Mouse (Mus musculus) limb, embryonic 14.5 days (tissue): Measurements from ENCODE around the gene Afdn. TPM values are rescaled to one million over a fixed set of nuclear protein-coding genes. Genes with fewer than 3 reads are reported as not detected.
"Not testable (repeated sequence)": the region's sequence is repeated elsewhere in the genome, so short reads cannot be mapped to it uniquely, and the experiment has no call there.

ENCODE experiments used
- ATAC-seq: fragments of 200-750 bp; cut with Nextera tagmentation; 2 replicates; pipeline ENCODE4 v1.8.0; 2017; ENCODE audit warnings: low read depth, moderate number of reproducible peaks, moderate TSS enrichment; ENCODE audit not compliant: low FRiP score
- DNase-seq: peaks from one replicate; pipeline ENCODE4 v3.0.0-alpha.2; 2015; ENCODE audit warnings: low spot score
- H3K27ac ChIP-seq: fragments of 300-500 bp; sonication (generic); replicated peaks from 2 replicates; pipeline ENCODE4 v1.5.1; 2014; ENCODE audit warnings: low read depth, mild to moderate bottlenecking, low read length, moderate library complexity, mixed read lengths
- H3K27me3 ChIP-seq: fragments of 300-500 bp; sonication (generic); 2 replicates; pipeline ENCODE4 v1.6.1; 2014; ENCODE audit warnings: low read length, mixed read lengths; ENCODE audit not compliant: control insufficient read depth, insufficient read depth
- H3K36me3 ChIP-seq: fragments of 300-500 bp; sonication (generic); 2 replicates; pipeline ENCODE4 v1.6.1; 2014; ENCODE audit warnings: mild to moderate bottlenecking, low read length, moderate library complexity, mixed read lengths; ENCODE audit not compliant: control insufficient read depth, insufficient read depth
- H3K4me1 ChIP-seq: fragments of 300-500 bp; sonication (generic); 2 replicates; pipeline ENCODE4 v1.6.1; 2014; ENCODE audit warnings: antibody characterized with exemption, low read length, mixed read lengths; ENCODE audit not compliant: control insufficient read depth, insufficient read depth
- H3K4me2 ChIP-seq: fragments of 300-500 bp; sonication (generic); replicated peaks from 2 replicates; pipeline ENCODE4 v1.6.1; 2014; ENCODE audit warnings: low read depth, mild to moderate bottlenecking, low read length, moderate library complexity; ENCODE audit not compliant: severe bottlenecking
- H3K4me3 ChIP-seq: fragments of 300-500 bp; sonication (generic); replicated peaks from 2 replicates; pipeline ENCODE4 v1.5.1; 2014; ENCODE audit warnings: low read length
- H3K9ac ChIP-seq: fragments of 300-500 bp; sonication (generic); 2 replicates; pipeline ENCODE4 v1.6.1; 2014; ENCODE audit warnings: mild to moderate bottlenecking, low read depth, low read length, moderate library complexity; ENCODE audit not compliant: severe bottlenecking
- H3K9me3 ChIP-seq: fragments of 300-500 bp; sonication (generic); 2 replicates; pipeline ENCODE4 v1.6.1; 2016; ENCODE audit warnings: low read length; ENCODE audit not compliant: control insufficient read depth
- POLR2A ChIP-seq: fragments of 200-500 bp; IDR thresholded peaks from 2 replicates; pipeline ENCODE4 v1.8.0; 2012; ENCODE audit warnings: inconsistent platforms, mild to moderate bottlenecking, moderate library complexity, borderline replicate concordance; ENCODE audit not compliant: insufficient read depth, insufficient read length; ENCODE audit errors: extremely low read depth
- WGBS: fragments of 180-500 bp; shearing (Covaris S2); extraction: QIAGEN DNeasy Blood & Tissue Kit; methylation state at CpG from one replicate; pipeline ENCODE4 v1.1.7; 2014; 5-methylcytosine and 5-hydroxymethylcytosine counted together
- polyA plus RNA-seq, 2 experiments: library from polyadenylated mRNA; depleted of rRNA in 1 of 2; stranded (reverse) in 1 of 2; unstranded in 1 of 2; fragments of >200 nt; fragmentation: Nextera tagmentation in 1 of 2; extraction: Ambion mirVana in 1 of 2; gene quantifications; 2 replicates each; pipeline versions ENCODE4 v1.2.1 to v1.2.3; 2012 to 2014

The Afdn gene
- polyA plus RNA-seq, 2 experiments: 58.9 to 76.7 TPM

GRCm38 (mm10) chr17:13850175-13850574, 89.8 kb downstream of the Afdn start:
- Histone ChIP-seq H3K4me2 (no peak overlapping the region), H3K27me3 (no peaks in the 10 kb centered on the region), H3K4me3 (no peak overlapping the region), H3K9ac (no peak overlapping the region), H3K9me3 (no peaks in the 10 kb centered on the region), H3K36me3 (peaks cover 40% of the 10 kb centered on the region), H3K27ac (no peak overlapping the region), H3K4me1 (no peaks in the 10 kb centered on the region)
- no peak for DNase-seq
- 92% methylated on average over 2 of the region's 2 CpGs for WGBS
- ATAC-seq: no peak
- TF ChIP-seq POLR2A: no peak

- DNase-seq, H3K4me2 ChIP-seq, H3K4me1 ChIP-seq, ATAC-seq, H3K27ac ChIP-seq, H3K9me3 ChIP-seq, H3K9ac ChIP-seq, H3K27me3 ChIP-seq, H3K4me3 ChIP-seq: not testable (repeated sequence)
- H3K36me3 ChIP-seq: peaks cover 38% of the 10 kb centered on the region
- WGBS: 80% methylated on average over 7 of the region's 7 CpGs
These were observed 93.5 kb downstream of the Afdn start for GRCm38 (mm10) chr17:13853883-13854282.

GRCm38 (mm10) chr17:13855396-13855795, 95.1 kb downstream of the Afdn start:
- no peak overlapping the region for H3K4me3 ChIP-seq
- peaks cover 41% of the 10 kb centered on the region for H3K36me3 ChIP-seq

GRCm38 (mm10) chr17:13856429-13857090, 96.2 kb downstream of the Afdn start:
- no peaks in the 10 kb centered on the region for H3K9me3 ChIP-seq
- 45% methylated on average over 5 of the region's 5 CpGs for WGBS
- peaks cover 37% of the 10 kb centered on the region for H3K36me3 ChIP-seq
- 0 out of 2 replicates have a peak overlapping the region, but pooled peaks have one; percentile 13 for H3K27ac ChIP-seq
- no peak for TF ChIP-seq POLR2A
- H3K27me3 ChIP-seq: no peaks in the 10 kb centered on the region
- ATAC-seq: no peak
- H3K9ac ChIP-seq: no peak overlapping the region
- peak; percentile 9 for DNase-seq
- no peak overlapping the region for H3K4me3 ChIP-seq
- no peaks in the 10 kb centered on the region; the same call in 1 of the 2 replicates for H3K4me1 ChIP-seq
- H3K4me2 ChIP-seq: no peak overlapping the region

More at GRCm38 (mm10) chr17:13855396-13855795, 95.1 kb downstream of the Afdn start:
- no peaks in the 10 kb centered on the region for H3K9me3 ChIP-seq
- H3K27me3 ChIP-seq: no peaks in the 10 kb centered on the region
- TF ChIP-seq POLR2A: no peak
- 77% methylated on average over 1 of the region's 1 CpGs for WGBS
- ATAC-seq (no peak), DNase-seq (no peak)
- no peak overlapping the region for H3K4me2 ChIP-seq
- no peaks in the 10 kb centered on the region; the same call in 1 of the 2 replicates for H3K4me1 ChIP-seq
- H3K27ac ChIP-seq: no peak overlapping the region
- no peak overlapping the region for H3K9ac ChIP-seq

- 86% methylated on average over 5 of the region's 5 CpGs for WGBS
- Histone ChIP-seq H3K27me3 (no peaks in the 10 kb centered on the region), H3K27ac (no peak overlapping the region), H3K4me2 (no peak overlapping the region), H3K9ac (no peak overlapping the region), H3K9me3 (no peaks in the 10 kb centered on the region), H3K4me1 (peaks cover 9% of the 10 kb centered on the region), H3K4me3 (no peak overlapping the region), H3K36me3 (peaks cover 12% of the 10 kb centered on the region)
- ATAC-seq (no peak), DNase-seq (no peak)
- TF ChIP-seq POLR2A: no peak
These were observed 105.0 kb downstream of the Afdn start for GRCm38 (mm10) chr17:13865340-13865739.
